Mouse (Mus musculus): ENCODE results near the gene Lrrc28. TPM values are rescaled to one million over a fixed set of nuclear protein-coding genes. Genes with fewer than 3 reads are reported as not detected.

The Lrrc28 gene
- polyA plus RNA-seq, 2 experiments, result 5.0 to 11.3 TPM

- DNase-seq (ENCODE audit: low read depth in 3 of 3, low spot score in 3 of 3) (no peak), ATAC-seq (ENCODE audit: insufficient read depth) (no peak)
- Histone ChIP-seq H3K4me2 (ENCODE audit: low read depth) (no peak overlapping the region), H3K4me1 (replicated peaks; ENCODE audit: control insufficient read depth in 2 of 2, insufficient read depth in 2 of 2, low read length in 1 of 2) (no peaks in the 10 kb centered on the region), H3K36me3 (replicated peaks; ENCODE audit: control insufficient read depth, insufficient read depth, low read depth) (no peaks in the 10 kb centered on the region), H3K9ac (replicated peaks) (no peak overlapping the region), H3K27ac (no peak overlapping the region), H3K27me3 (ENCODE audit: control insufficient read depth, insufficient read depth, low read length) (no peaks in the 10 kb centered on the region), H3K4me3 (ENCODE audit: insufficient read depth in 1 of 2, low read depth in 2 of 2, low read length in 2 of 2) (no peak overlapping the region), H3K9me3 (ENCODE audit: control insufficient read depth, low read length) (no peaks in the 10 kb centered on the region)
- TF ChIP-seq CTCF (IDR thresholded peaks at IDR 0.05; ENCODE audit: low read depth) (no peak), EP300 (IDR thresholded peaks at IDR 0.05; ENCODE audit: low read depth) (no peak)
- WGBS (ENCODE audit: insufficient replicate concordance), result 42% methylated on average over 11 of the region's 11 CpGs
Observed at GRCm38 (mm10) chr7:67500076-67500828, 144.8 kb downstream of the Lrrc28 start.

DNA sequence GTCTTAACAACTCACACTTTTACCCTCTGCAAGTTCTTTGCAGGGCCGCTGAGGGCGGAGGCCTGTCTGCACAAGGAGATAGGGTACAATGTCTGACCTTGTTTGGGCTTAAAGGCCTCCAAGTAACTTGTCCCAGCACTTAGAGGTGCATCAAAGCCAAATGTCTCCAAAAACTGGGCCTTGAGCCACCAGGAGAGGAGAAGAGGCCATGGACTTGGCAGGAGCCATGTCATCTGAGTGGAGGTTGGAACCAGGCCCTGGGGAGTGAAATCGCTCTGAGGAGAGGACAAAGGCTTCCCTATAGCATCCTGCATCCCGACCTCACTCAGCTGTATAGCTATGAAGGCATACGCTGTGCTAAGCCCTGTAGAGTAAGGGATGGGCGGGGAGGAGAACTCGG is 145.6 kb downstream of the Lrrc28 start:
- Histone ChIP-seq H3K36me3 (replicated peaks; ENCODE audit: control insufficient read depth, insufficient read depth, low read depth) (no peaks in the 10 kb centered on the region), H3K4me1 (replicated peaks; ENCODE audit: control insufficient read depth in 2 of 2, insufficient read depth in 2 of 2, low read length in 1 of 2) (no peaks in the 10 kb centered on the region), H3K27me3 (ENCODE audit: control insufficient read depth, insufficient read depth, low read length) (no peaks in the 10 kb centered on the region), H3K4me2 (ENCODE audit: low read depth) (no peak overlapping the region), H3K4me3 (ENCODE audit: insufficient read depth in 1 of 2, low read depth in 2 of 2, low read length in 2 of 2) (no peak overlapping the region), H3K27ac (no peak overlapping the region), H3K9ac (replicated peaks) (no peak overlapping the region), H3K9me3 (ENCODE audit: control insufficient read depth, low read length) (no peaks in the 10 kb centered on the region)
- no peak for TF ChIP-seq EP300 (IDR thresholded peaks at IDR 0.05; ENCODE audit: low read depth)
- no peak for TF ChIP-seq CTCF (IDR thresholded peaks at IDR 0.05; ENCODE audit: low read depth)
- DNase-seq (ENCODE audit: low read depth in 3 of 3, low spot score in 3 of 3) (peak in 1 of 3 experiments; percentile 4), ATAC-seq (ENCODE audit: insufficient read depth) (no peak)
- 61% methylated on average over 7 of the region's 7 CpGs for WGBS (ENCODE audit: insufficient replicate concordance)

DNA sequence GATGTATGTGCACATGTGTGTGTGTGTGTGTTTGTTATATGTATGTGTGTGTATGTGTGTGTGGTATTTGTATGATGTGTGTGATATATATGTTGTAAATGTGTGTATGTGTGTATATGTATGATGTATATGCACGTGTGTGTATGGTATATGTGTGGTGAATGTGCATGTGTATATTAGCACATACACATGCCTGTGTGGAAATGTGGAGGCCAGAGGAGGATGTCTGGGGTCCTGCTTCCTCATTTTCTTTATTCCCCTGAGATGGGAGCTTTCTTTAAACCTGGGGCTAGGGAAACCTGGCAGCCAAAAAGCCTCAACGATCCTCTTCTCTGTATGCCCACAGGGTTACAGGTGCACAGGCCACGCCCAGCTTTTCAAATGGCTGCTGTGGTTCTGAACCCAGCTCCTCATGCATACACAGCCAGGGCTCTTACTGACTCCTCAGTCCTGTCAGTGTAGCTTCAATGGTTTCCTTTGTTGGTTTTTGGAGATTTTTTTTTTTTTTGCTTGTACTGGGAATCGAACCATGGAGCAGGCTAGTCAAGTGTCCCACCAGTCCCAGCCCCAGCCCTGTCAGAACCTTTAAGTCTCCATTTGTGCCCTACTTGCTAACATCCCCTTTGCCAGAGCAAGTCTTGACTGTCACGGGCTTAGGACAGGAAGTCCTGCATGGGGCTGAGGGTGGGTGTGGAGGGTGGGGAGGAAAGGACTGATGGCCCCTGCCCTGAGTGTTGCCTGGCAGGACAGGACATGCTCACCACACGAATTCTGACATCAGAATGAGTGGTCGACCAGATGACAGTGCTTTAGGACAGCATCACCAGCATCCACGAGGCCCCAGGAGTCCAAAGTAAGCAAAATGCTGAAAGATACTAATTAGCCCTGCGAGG is 151.0 kb downstream of the Lrrc28 start:
- no peaks in the 10 kb centered on the region for H3K4me1 ChIP-seq (replicated peaks; ENCODE audit: control insufficient read depth in 2 of 2, insufficient read depth in 2 of 2, low read length in 1 of 2)
- no peaks in the 10 kb centered on the region for H3K9me3 ChIP-seq (ENCODE audit: control insufficient read depth, low read length)
- ATAC-seq (ENCODE audit: insufficient read depth), result no peak
- no peak for DNase-seq (ENCODE audit: low read depth in 3 of 3, low spot score in 3 of 3)
- no peak overlapping the region for H3K4me2 ChIP-seq (ENCODE audit: low read depth)
- TF ChIP-seq EP300 (IDR thresholded peaks at IDR 0.05; ENCODE audit: low read depth), result no peak
- TF ChIP-seq CTCF (IDR thresholded peaks at IDR 0.05; ENCODE audit: low read depth), result no peak
- H3K4me3 ChIP-seq (ENCODE audit: insufficient read depth in 1 of 2, low read depth in 2 of 2, low read length in 2 of 2), result no peak overlapping the region
- no peaks in the 10 kb centered on the region for H3K27me3 ChIP-seq (ENCODE audit: control insufficient read depth, insufficient read depth, low read length)
- H3K27ac ChIP-seq, result no peak overlapping the region
- H3K9ac ChIP-seq (replicated peaks), result no peak overlapping the region
- WGBS (ENCODE audit: insufficient replicate concordance), result 35% methylated on average over 9 of the region's 9 CpGs
- H3K36me3 ChIP-seq (replicated peaks; ENCODE audit: control insufficient read depth, insufficient read depth, low read depth), result no peaks in the 10 kb centered on the region

DNA sequence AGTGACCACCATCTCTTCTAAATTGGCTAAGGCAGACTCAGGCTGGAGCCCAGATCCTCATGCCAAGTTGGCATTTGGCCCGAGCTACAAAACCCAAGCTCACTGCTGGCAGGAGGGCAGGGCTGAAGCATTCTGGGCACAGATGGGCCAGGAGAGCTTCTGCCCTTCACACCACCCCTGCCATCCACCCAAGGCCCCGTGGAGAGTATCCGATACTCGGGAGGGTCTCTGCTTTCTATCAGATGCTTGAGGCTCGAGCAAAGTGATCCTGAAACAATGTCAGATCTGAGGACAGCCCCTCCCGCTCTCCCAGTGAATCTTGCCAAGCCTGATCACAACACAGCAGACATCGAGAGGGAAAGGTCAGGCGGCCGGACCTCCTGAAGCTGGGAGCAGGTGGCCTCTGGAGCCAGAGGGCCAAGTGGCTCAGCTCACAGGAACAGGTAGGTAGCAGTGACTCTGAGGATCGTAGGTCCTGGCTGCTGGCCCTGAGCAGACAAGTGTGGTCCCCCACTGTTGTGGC is 157.1 kb downstream of the Lrrc28 start:
- 63% methylated on average over 10 of the region's 10 CpGs for WGBS (ENCODE audit: insufficient replicate concordance)
- H3K4me1 ChIP-seq (replicated peaks; ENCODE audit: control insufficient read depth in 2 of 2, insufficient read depth in 2 of 2, low read length in 1 of 2), result no peaks in the 10 kb centered on the region
- no peak overlapping the region for H3K9ac ChIP-seq (replicated peaks)
- H3K27ac ChIP-seq, result no peak overlapping the region
- ATAC-seq (ENCODE audit: insufficient read depth), result no peak
- DNase-seq (ENCODE audit: low read depth in 3 of 3, low spot score in 3 of 3), result no peak
- no peak overlapping the region for H3K4me3 ChIP-seq (ENCODE audit: insufficient read depth in 1 of 2, low read depth in 2 of 2, low read length in 2 of 2)
- no peaks in the 10 kb centered on the region for H3K36me3 ChIP-seq (replicated peaks; ENCODE audit: control insufficient read depth, insufficient read depth, low read depth)
- no peak for TF ChIP-seq CTCF (IDR thresholded peaks at IDR 0.05; ENCODE audit: low read depth)
- H3K27me3 ChIP-seq (ENCODE audit: control insufficient read depth, insufficient read depth, low read length), result no peaks in the 10 kb centered on the region
- no peaks in the 10 kb centered on the region for H3K9me3 ChIP-seq (ENCODE audit: control insufficient read depth, low read length)
- no peak overlapping the region for H3K4me2 ChIP-seq (ENCODE audit: low read depth)

Data from liver, embryonic 14.5 days (tissue).